Mouse (Mus musculus) heart, embryonic 13.5 days (tissue): ENCODE measurements at regions not wholly inside any gene's neighbourhood (a gene's known extent, or its start where the extent isn't known, plus 50 kb on each side); places are given as distances from the start of the nearest gene placed in this dataset.

Experiments used
- ATAC-seq: fragments of 200-750 bp; cut with Nextera tagmentation; 2 replicates; pipeline ENCODE4 v1.8.0; 2017; ENCODE audit warnings: moderate TSS enrichment; ENCODE audit not compliant: insufficient number of reproducible peaks, low FRiP score, low TSS enrichment; ENCODE audit errors: extremely low read depth
- H3K27ac ChIP-seq: fragments of 300-500 bp; sonication (generic); replicated peaks from 2 replicates; pipeline ENCODE4 v1.5.1; 2015; ENCODE audit warnings: moderate library complexity, mild to moderate bottlenecking, inconsistent platforms
- H3K27me3 ChIP-seq: fragments of 300-500 bp; sonication (generic); replicated peaks from 2 replicates; pipeline ENCODE4 v1.6.1; 2015; ENCODE audit warnings: mild to moderate bottlenecking, inconsistent platforms
- H3K36me3 ChIP-seq: fragments of 300-500 bp; sonication (generic); 2 replicates; pipeline ENCODE4 v1.6.1; 2015; ENCODE audit warnings: mild to moderate bottlenecking, inconsistent platforms
- H3K4me1 ChIP-seq: fragments of 300-500 bp; sonication (generic); 2 replicates; pipeline ENCODE4 v1.6.1; 2015; ENCODE audit warnings: inconsistent platforms
- H3K4me2 ChIP-seq: fragments of 300-500 bp; sonication (generic); 2 replicates; pipeline ENCODE4 v1.6.1; 2015; ENCODE audit warnings: inconsistent platforms, mild to moderate bottlenecking, moderate library complexity
- H3K4me3 ChIP-seq: fragments of 300-500 bp; sonication (generic); 2 replicates; pipeline ENCODE4 v1.5.1; 2015; ENCODE audit warnings: moderate library complexity, mild to moderate bottlenecking, inconsistent platforms
- H3K9ac ChIP-seq: fragments of 300-500 bp; sonication (generic); 2 replicates; pipeline ENCODE4 v1.6.1; 2015; ENCODE audit warnings: inconsistent platforms, mild to moderate bottlenecking, moderate library complexity
- H3K9me3 ChIP-seq: fragments of 300-500 bp; sonication (generic); 2 replicates; pipeline ENCODE4 v1.6.1; 2016; ENCODE audit warnings: inconsistent platforms
- WGBS: fragments of 180-500 bp; shearing (Covaris S2); methylation state at CpG from one replicate; pipeline ENCODE4 v1.1.7; 2015; ENCODE audit warnings: mixed read lengths; 5-methylcytosine and 5-hydroxymethylcytosine counted together

- no peak for ATAC-seq
- Histone ChIP-seq H3K36me3 (no peaks in the 10 kb centered on the region), H3K4me3 (no peak overlapping the region), H3K4me2 (no peak overlapping the region), H3K27ac (no peak overlapping the region), H3K27me3 (peaks cover 64% of the 10 kb centered on the region), H3K9ac (no peak overlapping the region), H3K4me1 (0 out of 2 replicates have a peak, but pooled peaks cover 6% of the 10 kb centered on the region), H3K9me3 (no peaks in the 10 kb centered on the region; the same call in 1 of the 2 replicates)
- WGBS = 83% methylated on average over 6 of the region's 6 CpGs
Measured at GRCm38 (mm10) chr9:61862071-61862480, 52.3 kb downstream of the Rplp1 start.

GRCm38 (mm10) chr9:61860147-61860546 lies 54.2 kb downstream of the Rplp1 start:
- no peak overlapping the region for H3K4me3 ChIP-seq
- no peaks in the 10 kb centered on the region for H3K36me3 ChIP-seq
- H3K27me3 ChIP-seq = peaks cover 59% of the 10 kb centered on the region
- no peak for ATAC-seq
- no peak overlapping the region for H3K4me2 ChIP-seq
- H3K27ac ChIP-seq = no peak overlapping the region
- WGBS = 18% methylated on average over 2 of the region's 2 CpGs
- H3K9ac ChIP-seq = no peak overlapping the region
- H3K9me3 ChIP-seq = no peaks in the 10 kb centered on the region
- H3K4me1 ChIP-seq = peaks cover 15% of the 10 kb centered on the region

GRCm38 (mm10) chr9:61859438-61859837 lies 54.9 kb downstream of the Rplp1 start:
- WGBS = 49% methylated on average over 6 of the region's 6 CpGs
- ATAC-seq = no peak
- Histone ChIP-seq H3K4me1 (peaks cover 15% of the 10 kb centered on the region), H3K4me3 (no peak overlapping the region), H3K36me3 (no peaks in the 10 kb centered on the region), H3K9ac (no peak overlapping the region), H3K9me3 (no peaks in the 10 kb centered on the region), H3K4me2 (no peak overlapping the region; the same call in 1 of the 2 replicates), H3K27me3 (peaks cover 59% of the 10 kb centered on the region), H3K27ac (no peak overlapping the region)

GRCm38 (mm10) chr9:61857817-61858216 lies 56.5 kb downstream of the Rplp1 start:
- no peaks in the 10 kb centered on the region for H3K9me3 ChIP-seq
- H3K4me1 ChIP-seq = peaks cover 15% of the 10 kb centered on the region
- no peak overlapping the region for H3K9ac ChIP-seq
- H3K36me3 ChIP-seq = no peaks in the 10 kb centered on the region
- no peak for ATAC-seq
- H3K27me3 ChIP-seq = peaks cover 54% of the 10 kb centered on the region
- no peak overlapping the region for H3K27ac ChIP-seq
- H3K4me2 ChIP-seq = no peak overlapping the region
- 81% methylated on average over 6 of the region's 6 CpGs for WGBS
- H3K4me3 ChIP-seq = no peak overlapping the region

GRCm38 (mm10) chr9:61856686-61857085 lies 57.7 kb downstream of the Rplp1 start:
- Histone ChIP-seq H3K4me3 (no peak overlapping the region), H3K9me3 (no peaks in the 10 kb centered on the region), H3K36me3 (no peaks in the 10 kb centered on the region), H3K27ac (no peak overlapping the region), H3K27me3 (peaks cover 49% of the 10 kb centered on the region), H3K4me2 (no peak overlapping the region), H3K9ac (no peak overlapping the region), H3K4me1 (peaks cover 15% of the 10 kb centered on the region)
- 83% methylated on average over 1 of the region's 1 CpGs for WGBS
- ATAC-seq = no peak

GRCm38 (mm10) chr9:61855686-61856085 lies 58.7 kb downstream of the Rplp1 start:
- WGBS = 39% methylated on average over 11 of the region's 11 CpGs
- no peaks in the 10 kb centered on the region for H3K9me3 ChIP-seq
- peaks cover 40% of the 10 kb centered on the region for H3K27me3 ChIP-seq
- H3K9ac ChIP-seq = peak overlapping the region; percentile 3; the same call in 1 of the 2 replicates
- no peak for ATAC-seq
- peaks cover 15% of the 10 kb centered on the region for H3K4me1 ChIP-seq
- H3K36me3 ChIP-seq = no peaks in the 10 kb centered on the region
- no peak overlapping the region for H3K27ac ChIP-seq
- no peak overlapping the region for H3K4me2 ChIP-seq
- H3K4me3 ChIP-seq = no peak overlapping the region

- ATAC-seq = no peak
- 71% methylated on average over 4 of the region's 4 CpGs for WGBS
- no peak overlapping the region for H3K4me3 ChIP-seq
Measured at GRCm38 (mm10) chr9:61853841-61854240, 60.5 kb downstream of the Rplp1 start.

GRCm38 (mm10) chr9:61851331-61851730 lies 63.0 kb downstream of the Rplp1 start:
- H3K9me3 ChIP-seq = no peaks in the 10 kb centered on the region
- H3K36me3 ChIP-seq = no peaks in the 10 kb centered on the region
- H3K4me2 ChIP-seq = no peak overlapping the region
- 89% methylated on average over 3 of the region's 3 CpGs for WGBS
- ATAC-seq = no peak
- no peak overlapping the region for H3K27ac ChIP-seq
- H3K4me3 ChIP-seq = no peak overlapping the region
- H3K27me3 ChIP-seq = peaks cover 17% of the 10 kb centered on the region
- peaks cover 9% of the 10 kb centered on the region for H3K4me1 ChIP-seq
- no peak overlapping the region for H3K9ac ChIP-seq

More at GRCm38 (mm10) chr9:61853841-61854240, 60.5 kb downstream of the Rplp1 start:
- no peak overlapping the region for H3K27ac ChIP-seq
- no peaks in the 10 kb centered on the region for H3K9me3 ChIP-seq
- peaks cover 9% of the 10 kb centered on the region for H3K4me1 ChIP-seq
- no peaks in the 10 kb centered on the region for H3K36me3 ChIP-seq
- H3K27me3 ChIP-seq = peaks cover 30% of the 10 kb centered on the region
- H3K4me2 ChIP-seq = no peak overlapping the region
- H3K9ac ChIP-seq = no peak overlapping the region

- H3K4me1 ChIP-seq = no peaks in the 10 kb centered on the region
- no peaks in the 10 kb centered on the region for H3K36me3 ChIP-seq
- H3K4me3 ChIP-seq = no peak overlapping the region
- H3K27ac ChIP-seq = no peak overlapping the region
- no peaks in the 10 kb centered on the region for H3K9me3 ChIP-seq
- H3K9ac ChIP-seq = no peak overlapping the region
- peaks cover 7% of the 10 kb centered on the region; the same call in 1 of the 2 replicates for H3K27me3 ChIP-seq
- no peak for ATAC-seq
- 38% methylated on average over 2 of the region's 2 CpGs for WGBS
- H3K4me2 ChIP-seq = no peak overlapping the region
Measured at GRCm38 (mm10) chr9:61848401-61848800, 65.9 kb downstream of the Rplp1 start.

- no peak overlapping the region for H3K4me3 ChIP-seq
- no peak for ATAC-seq
- H3K9ac ChIP-seq = no peak overlapping the region
- H3K27ac ChIP-seq = no peak overlapping the region
- no peaks in the 10 kb centered on the region for H3K36me3 ChIP-seq
- H3K27me3 ChIP-seq = 0 out of 2 replicates have a peak, but pooled peaks cover 9% of the 10 kb centered on the region
- H3K4me2 ChIP-seq = no peak overlapping the region
- H3K9me3 ChIP-seq = no peaks in the 10 kb centered on the region
- H3K4me1 ChIP-seq = no peaks in the 10 kb centered on the region
Measured at GRCm38 (mm10) chr9:61847496-61847895, 66.8 kb downstream of the Rplp1 start.

- no peaks in the 10 kb centered on the region for H3K4me1 ChIP-seq
- WGBS = 78% methylated on average over 5 of the region's 5 CpGs
- H3K9me3 ChIP-seq = no peaks in the 10 kb centered on the region
- no peak overlapping the region for H3K27ac ChIP-seq
- H3K4me2 ChIP-seq = no peak overlapping the region
- no peak overlapping the region for H3K9ac ChIP-seq
- H3K27me3 ChIP-seq = 0 out of 2 replicates have a peak, but pooled peaks cover 9% of the 10 kb centered on the region
- ATAC-seq = no peak
- H3K4me3 ChIP-seq = no peak overlapping the region
- no peaks in the 10 kb centered on the region for H3K36me3 ChIP-seq
Measured at GRCm38 (mm10) chr9:61844645-61845044, 69.7 kb downstream of the Rplp1 start.

- no peaks in the 10 kb centered on the region for H3K36me3 ChIP-seq
- H3K9ac ChIP-seq = no peak overlapping the region
- ATAC-seq = no peak
- 0 out of 2 replicates have a peak, but pooled peaks cover 9% of the 10 kb centered on the region for H3K27me3 ChIP-seq
- no peaks in the 10 kb centered on the region for H3K4me1 ChIP-seq
- WGBS = 64% methylated on average over 8 of the region's 8 CpGs
- H3K4me3 ChIP-seq = no peak overlapping the region
- H3K27ac ChIP-seq = no peak overlapping the region
- H3K4me2 ChIP-seq = no peak overlapping the region
- H3K9me3 ChIP-seq = no peaks in the 10 kb centered on the region
Measured at GRCm38 (mm10) chr9:61844141-61844540, 70.2 kb downstream of the Rplp1 start.
